Mouse (Mus musculus) erythroblast, embryonic 14.5 days (primary cell): ENCODE data around the gene D630039A03Rik. TPM values are rescaled to one million over a fixed set of nuclear protein-coding genes. Genes with fewer than 3 reads are reported as not detected.

Experiments used
- H3K27me3 ChIP-seq: 2 replicates; pipeline ENCODE4 v1.6.1; 2012; ENCODE audit warnings: inconsistent platforms; ENCODE audit not compliant: control insufficient read depth
- H3K36me3 ChIP-seq: 2 replicates; pipeline ENCODE4 v1.6.1; 2012; ENCODE audit warnings: mild to moderate bottlenecking, inconsistent platforms; ENCODE audit not compliant: control insufficient read depth
- H3K4me1 ChIP-seq: 2 replicates; pipeline ENCODE4 v1.6.1; 2012; ENCODE audit warnings: inconsistent platforms; ENCODE audit not compliant: control insufficient read depth
- H3K4me3 ChIP-seq: replicated peaks from 2 replicates; pipeline ENCODE3; 2012; ENCODE audit warnings: moderate library complexity, mild to moderate bottlenecking, inconsistent platforms
- H3K9me3 ChIP-seq: 2 replicates; pipeline ENCODE4 v1.6.1; 2012; ENCODE audit warnings: low read length, inconsistent platforms, mixed read lengths; ENCODE audit not compliant: control insufficient read depth
- GATA1 ChIP-seq: IDR thresholded peaks from 2 replicates; pipeline ENCODE4 v1.6.1; 2012; ENCODE audit warnings: low read length, inconsistent platforms, mixed read lengths
- TAL1 ChIP-seq: IDR thresholded peaks from 3 replicates; pipeline ENCODE4 v1.6.1; 2012; ENCODE audit warnings: low read length, inconsistent platforms, mixed read lengths
- polyA plus RNA-seq: library from polyadenylated mRNA; stranded (reverse); fragments of >175 nt; gene quantifications from 2 replicates; pipeline ENCODE4 v1.2.3, GENCODE M21; 2012

The D630039A03Rik gene
- polyA plus RNA-seq, 1 experiment, result not detected

DNA sequence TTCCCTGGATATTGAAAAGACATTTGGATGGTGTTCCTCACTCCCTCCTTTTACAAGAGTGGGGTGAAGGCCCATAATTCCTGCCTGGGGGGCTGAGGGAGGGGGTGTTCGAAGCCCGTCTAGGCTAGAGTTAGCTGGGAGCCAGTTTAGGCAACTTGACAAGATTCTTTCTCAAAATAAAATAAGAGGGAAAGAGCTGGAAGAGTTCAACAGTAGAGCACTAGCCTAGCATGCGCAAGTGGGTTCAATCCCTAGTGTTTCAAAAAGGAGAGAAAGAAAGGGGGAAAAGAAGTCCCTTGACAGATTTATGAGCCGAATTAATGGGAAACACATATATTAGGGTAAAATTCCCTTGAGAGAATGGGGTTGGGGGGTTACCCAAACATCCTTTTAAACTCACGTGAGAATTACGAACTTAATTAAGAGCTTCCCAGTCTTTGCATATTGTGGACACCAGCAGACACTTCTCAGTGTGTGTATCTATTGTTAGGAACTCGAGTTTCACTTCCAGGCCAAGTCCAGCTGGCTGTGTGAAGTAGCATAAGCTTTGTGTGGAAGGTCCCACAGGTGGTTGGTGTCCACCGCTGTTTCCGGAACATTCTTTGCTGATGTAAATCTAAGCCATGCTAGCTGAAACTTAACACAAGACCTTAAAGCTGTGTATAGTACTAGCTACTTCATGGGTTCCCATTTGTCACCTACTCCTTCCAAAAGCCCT is 53.7 kb downstream of the D630039A03Rik start:
- no peaks in the 10 kb centered on the region for H3K4me1 ChIP-seq
- no peaks in the 10 kb centered on the region for H3K36me3 ChIP-seq
- TF ChIP-seq TAL1 (no peak), GATA1 (no peak)
- no peaks in the 10 kb centered on the region for H3K9me3 ChIP-seq
- no peaks in the 10 kb centered on the region for H3K27me3 ChIP-seq
- no peak overlapping the region for H3K4me3 ChIP-seq

DNA sequence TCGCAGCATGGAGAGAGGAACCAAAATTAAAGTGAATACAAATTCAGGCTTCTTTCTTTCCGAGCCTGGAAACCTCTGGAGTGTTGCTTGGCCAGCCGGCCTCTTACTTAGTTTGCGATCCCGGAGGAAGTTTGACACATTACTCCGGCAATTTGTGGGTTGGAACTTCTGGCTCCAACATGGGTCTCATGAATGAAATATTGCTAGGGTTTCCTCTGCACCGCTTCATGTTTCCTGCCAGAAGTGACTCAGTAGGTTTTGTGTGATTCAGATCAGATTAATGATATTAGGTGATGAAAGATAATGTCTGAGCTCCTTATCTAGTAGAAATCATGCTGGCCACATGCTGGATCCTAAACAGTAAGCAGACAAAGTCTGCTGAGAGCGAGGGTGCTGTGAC is 54.2 kb downstream of the D630039A03Rik start:
- TF ChIP-seq GATA1, result no peak
- no peak for TF ChIP-seq TAL1
- H3K4me3 ChIP-seq, result no peak overlapping the region
- H3K36me3 ChIP-seq, result no peaks in the 10 kb centered on the region
- no peaks in the 10 kb centered on the region for H3K9me3 ChIP-seq
- H3K27me3 ChIP-seq, result no peaks in the 10 kb centered on the region
- no peaks in the 10 kb centered on the region for H3K4me1 ChIP-seq

DNA sequence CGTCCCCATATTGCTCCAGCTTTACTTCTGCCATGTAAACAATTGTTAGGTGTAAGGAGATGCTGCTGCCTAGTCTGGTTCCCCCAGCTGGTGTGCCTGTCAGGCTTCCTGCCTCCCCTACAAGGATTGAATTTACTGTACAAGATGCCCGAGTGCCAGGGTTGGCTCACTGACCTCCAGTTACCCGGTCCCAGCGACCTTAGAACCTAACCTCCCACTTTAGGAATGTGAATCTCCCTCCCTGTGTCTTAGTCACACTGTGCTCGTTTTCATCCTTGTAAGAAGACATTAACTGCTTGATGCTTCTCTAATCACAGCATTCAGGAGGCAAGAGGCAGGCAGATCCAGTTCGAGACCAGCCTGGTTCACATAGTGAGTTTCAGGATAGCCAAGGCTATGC is 54.9 kb downstream of the D630039A03Rik start:
- no peaks in the 10 kb centered on the region for H3K36me3 ChIP-seq

GRCm38 (mm10) chr4:57860204-57860611 is 55.9 kb downstream of the D630039A03Rik start:
- Histone ChIP-seq H3K4me1 (no peaks in the 10 kb centered on the region), H3K36me3 (no peaks in the 10 kb centered on the region), H3K9me3 (no peaks in the 10 kb centered on the region), H3K4me3 (no peak overlapping the region), H3K27me3 (no peaks in the 10 kb centered on the region)
- no peak for TF ChIP-seq TAL1
- TF ChIP-seq GATA1, result no peak

More for the DNA sequence above, 54.9 kb downstream of the D630039A03Rik start:
- Histone ChIP-seq H3K9me3 (no peaks in the 10 kb centered on the region), H3K27me3 (no peaks in the 10 kb centered on the region), H3K4me3 (no peak overlapping the region), H3K4me1 (no peaks in the 10 kb centered on the region)
- no peak for TF ChIP-seq TAL1
- no peak for TF ChIP-seq GATA1

Other genes starting within 250 kb of the D630039A03Rik start
- gene Akap2, start 198.6 kb downstream of the D630039A03Rik start, polyA plus RNA-seq, result under 0.01 and 0.02 TPM in 2 replicates
- 2.1 and 2.8 TPM in 2 replicates for gene Txn1, start 40.1 kb upstream of the D630039A03Rik start, polyA plus RNA-seq
- not detected in 2 replicates for gene Txndc8, start 92.8 kb upstream of the D630039A03Rik start, polyA plus RNA-seq